Mouse (Mus musculus) CH12.LX (cell line): ENCODE measurements around the gene Mast3. TPM values are rescaled to one million over a fixed set of nuclear protein-coding genes. Genes with fewer than 3 reads are reported as not detected.
A peak's percentile ranks its signal among the peaks of the same experiment; 100 is the strongest.

Experiments used
- DNase-seq: peaks from one replicate; pipeline ENCODE4 v3.0.0-alpha.2; 2013; ENCODE audit errors: extremely low read depth
- H3K27ac ChIP-seq: 2 replicates; pipeline ENCODE4 v1.5.1; 2012; ENCODE audit warnings: low read depth, mild to moderate bottlenecking, control low read depth, moderate library complexity; ENCODE audit not compliant: insufficient read depth
- H3K27me3 ChIP-seq: replicated peaks from 2 replicates; pipeline ENCODE3; 2012; ENCODE audit warnings: inconsistent platforms
- H3K36me3 ChIP-seq, 2 experiments: replicated peaks in 1 of 2; 2 replicates each; pipeline versions ENCODE3 to v1.6.1; 2012; ENCODE audit warnings: inconsistent platforms in 1 of 2, low read length in 1 of 2, mild to moderate bottlenecking in 1 of 2, mixed read lengths in 1 of 2, moderate library complexity in 1 of 2; ENCODE audit not compliant: control insufficient read depth in 1 of 2, insufficient read depth in 1 of 2
- H3K4me1 ChIP-seq, 2 experiments: 2 replicates each; pipeline ENCODE4 v1.6.1; 2012; ENCODE audit warnings: inconsistent platforms in 1 of 2, moderate library complexity in 1 of 2; ENCODE audit not compliant: insufficient read depth in 2 of 2, control insufficient read depth in 1 of 2
- H3K4me2 ChIP-seq: 2 replicates; pipeline ENCODE4 v1.6.1; 2012; ENCODE audit warnings: low read depth, mild to moderate bottlenecking, control low read depth; ENCODE audit not compliant: poor library complexity, insufficient read depth, severe bottlenecking
- H3K4me3 ChIP-seq, 3 experiments: fragments of 150-350 bp in 1 of 3; sonication (generic) in 1 of 3; replicated peaks in 1 of 3; 2 replicates each; pipeline versions ENCODE3 to v1.5.1; 2011 to 2012; ENCODE audit warnings: low read depth in 2 of 3, low read length in 2 of 3, mild to moderate bottlenecking in 2 of 3, moderate library complexity in 2 of 3, control low read depth in 1 of 3, improper control_type of control experiment in 1 of 3, inconsistent platforms in 1 of 3, mixed read lengths in 1 of 3; ENCODE audit not compliant: poor library complexity in 1 of 3
- H3K79me2 ChIP-seq: replicated peaks from 2 replicates; pipeline ENCODE4 v1.6.1; 2012; ENCODE audit warnings: mild to moderate bottlenecking, moderate library complexity; ENCODE audit not compliant: control insufficient read depth, poor library complexity, insufficient read depth, severe bottlenecking; ENCODE audit errors: extremely low read depth
- H3K9ac ChIP-seq: 2 replicates; pipeline ENCODE4 v1.6.1; 2012; ENCODE audit warnings: low read depth, mild to moderate bottlenecking, control low read depth, moderate library complexity; ENCODE audit not compliant: insufficient read depth
- H3K9me3 ChIP-seq: replicated peaks from 2 replicates; pipeline ENCODE3; 2012; ENCODE audit warnings: low read length, inconsistent platforms, mixed read lengths
- BHLHE40 ChIP-seq: IDR thresholded peaks from 2 replicates; pipeline ENCODE4 v1.6.1; 2011; ENCODE audit warnings: mild to moderate bottlenecking, low read depth, low read length, improper control_type of control experiment
- CHD1 ChIP-seq: IDR thresholded peaks from 2 replicates; pipeline ENCODE4 v1.6.1; 2012; ENCODE audit warnings: low read depth, low read length, improper control_type of control experiment, inconsistent platforms
- CHD2 ChIP-seq: IDR thresholded peaks from 2 replicates; pipeline ENCODE4 v1.6.1; 2011; ENCODE audit warnings: low read length, improper control_type of control experiment
- CTCF ChIP-seq, 2 experiments: IDR thresholded peaks in 1 of 2; conservative IDR thresholded peaks in 1 of 2; 2 replicates each; pipeline ENCODE4 v1.5.1; 2011 to 2012; ENCODE audit warnings: low read depth in 2 of 2, low read length in 2 of 2, improper control_type of control experiment in 1 of 2, inconsistent platforms in 1 of 2, mild to moderate bottlenecking in 1 of 2, moderate library complexity in 1 of 2
- ELF1 ChIP-seq: IDR thresholded peaks from 2 replicates; pipeline ENCODE4 v1.6.1; 2014; ENCODE audit warnings: low read depth, mild to moderate bottlenecking, inconsistent platforms, low read length, improper control_type of control experiment
- ETS1 ChIP-seq: conservative IDR thresholded peaks from 2 replicates; pipeline ENCODE4 v1.6.1; 2012; ENCODE audit warnings: low read depth, mild to moderate bottlenecking, inconsistent platforms, low read length, improper control_type of control experiment, moderate library complexity
- GABPA ChIP-seq: IDR thresholded peaks from 2 replicates; pipeline ENCODE4 v1.6.1; 2012; ENCODE audit warnings: low read depth, low read length, improper control_type of control experiment, inconsistent platforms; ENCODE audit not compliant: insufficient replicate concordance
- HCFC1 ChIP-seq: IDR thresholded peaks from 2 replicates; pipeline ENCODE4 v1.6.1; 2012; ENCODE audit warnings: low read depth, mild to moderate bottlenecking, inconsistent platforms, low read length, improper control_type of control experiment
- IRF4 ChIP-seq: IDR thresholded peaks from 2 replicates; pipeline ENCODE4 v1.6.1; 2014; ENCODE audit warnings: low read depth, mild to moderate bottlenecking, inconsistent platforms, low read length, improper control_type of control experiment
- JUN ChIP-seq: IDR thresholded peaks from 2 replicates; pipeline ENCODE4 v1.6.1; 2011; ENCODE audit warnings: low read depth, mild to moderate bottlenecking, low read length, improper control_type of control experiment, moderate library complexity; ENCODE audit not compliant: insufficient read depth
- JUND ChIP-seq: conservative IDR thresholded peaks from 2 replicates; pipeline ENCODE4 v1.6.1; 2011; ENCODE audit warnings: low read depth, low read length, improper control_type of control experiment
- MAFK ChIP-seq: IDR thresholded peaks from 2 replicates; pipeline ENCODE4 v1.6.1; 2011; ENCODE audit warnings: low read length, improper control_type of control experiment; ENCODE audit not compliant: insufficient replicate concordance
- MAX ChIP-seq: IDR thresholded peaks from 2 replicates; pipeline ENCODE4 v1.6.1; 2011; ENCODE audit warnings: low read length, improper control_type of control experiment
- MEF2A ChIP-seq: IDR thresholded peaks from 2 replicates; pipeline ENCODE4 v1.6.1; 2014; ENCODE audit warnings: low read depth, mild to moderate bottlenecking, inconsistent platforms, low read length, improper control_type of control experiment, borderline replicate concordance
- MXI1 ChIP-seq: IDR thresholded peaks from 2 replicates; pipeline ENCODE4 v1.6.1; 2011; ENCODE audit warnings: mild to moderate bottlenecking, low read depth, low read length, improper control_type of control experiment
- MYC ChIP-seq: IDR thresholded peaks from 2 replicates; pipeline ENCODE4 v1.6.1; 2011; ENCODE audit warnings: low read depth, mild to moderate bottlenecking, improper control_type of control experiment, low read length
- NELFE ChIP-seq: IDR thresholded peaks from 2 replicates; pipeline ENCODE4 v1.6.1; 2011; ENCODE audit warnings: low read depth, low read length, improper control_type of control experiment
- NRF1 ChIP-seq: IDR thresholded peaks from 2 replicates; pipeline ENCODE4 v1.6.1; 2014; ENCODE audit warnings: low read depth, mild to moderate bottlenecking, inconsistent platforms, low read length, improper control_type of control experiment, moderate library complexity
- PAX5 ChIP-seq: IDR thresholded peaks from 2 replicates; pipeline ENCODE4 v1.6.1; 2012; ENCODE audit warnings: low read length, inconsistent platforms, mixed read lengths
- POLR2AphosphoS2 ChIP-seq: IDR thresholded peaks from 2 replicates; pipeline ENCODE4 v1.6.1; 2011; ENCODE audit warnings: low read depth, low read length, improper control_type of control experiment
- RAD21 ChIP-seq: IDR thresholded peaks from 2 replicates; pipeline ENCODE4 v1.6.1; 2011; ENCODE audit warnings: low read depth, mild to moderate bottlenecking, low read length, improper control_type of control experiment, moderate library complexity
- SIN3A ChIP-seq: IDR thresholded peaks from 2 replicates; pipeline ENCODE4 v1.6.1; 2012; ENCODE audit warnings: low read length, improper control_type of control experiment, inconsistent platforms
- TBP ChIP-seq: conservative IDR thresholded peaks from 2 replicates; pipeline ENCODE4 v1.6.1; 2011; ENCODE audit warnings: low read depth, low read length, improper control_type of control experiment
- UBTF ChIP-seq: IDR thresholded peaks from 2 replicates; pipeline ENCODE4 v1.6.1; 2012; ENCODE audit warnings: low read depth, mild to moderate bottlenecking, inconsistent platforms, low read length, improper control_type of control experiment, moderate library complexity
- USF2 ChIP-seq: conservative IDR thresholded peaks from 2 replicates; pipeline ENCODE4 v1.6.1; 2011; ENCODE audit warnings: low read depth, low read length, improper control_type of control experiment
- ZC3H11A ChIP-seq: IDR thresholded peaks from 2 replicates; pipeline ENCODE4 v1.6.1; 2012; ENCODE audit warnings: low read depth, mild to moderate bottlenecking, inconsistent platforms, low read length, improper control_type of control experiment
- ZKSCAN1 ChIP-seq: IDR thresholded peaks from 2 replicates; pipeline ENCODE4 v1.6.1; 2012; ENCODE audit warnings: low read depth, inconsistent platforms, low read length, improper control_type of control experiment, borderline replicate concordance
- ZMIZ1 ChIP-seq: IDR thresholded peaks from 2 replicates; pipeline ENCODE4 v1.6.1; 2012; ENCODE audit warnings: low read depth, mild to moderate bottlenecking, inconsistent platforms, low read length, improper control_type of control experiment
- ZNF384 ChIP-seq: IDR thresholded peaks from 2 replicates; pipeline ENCODE4 v1.6.1; 2012; ENCODE audit warnings: low read depth, low read length, improper control_type of control experiment, inconsistent platforms
- dilution Hi-C: fragments of 300-500 bp; cut with MboI; formaldehyde crosslinking; loops from 2 replicates; pipeline ENCODE4 v1.14.3; 2020; ENCODE audit warnings: low sequenced_read_pairs; ENCODE audit not compliant: extremely low pct_unique_long_range_greater_than_20kb, extremely low pct_ligation_motif_present
- in situ Hi-C: fragments of 300-500 bp; cut with MboI; formaldehyde crosslinking; loops from 3 replicates; pipeline ENCODE4 v1.14.3; 2019; ENCODE audit warnings: low sequenced_read_pairs, low pct_ligation_motif_present, low pct_unique_long_range_greater_than_20kb, mixed read lengths
- polyA plus RNA-seq: library from polyadenylated mRNA; unstranded; fragments of >175 nt; gene quantifications from 2 replicates; pipeline ENCODE4 v1.2.1, GENCODE M21; 2012; ENCODE audit warnings: low read depth; ENCODE audit not compliant: insufficient read length
- total RNA-seq, 2 experiments: library from RNA; depleted of rRNA; stranded (reverse); fragments of 300-350 nt in 1 of 2; fragments of >200 nt in 1 of 2; gene quantifications; 2 replicates each; pipeline ENCODE4 v1.2.3; 2012 to 2014

Gene Mast3
- total and polyA plus RNA-seq, 3 experiments, result 7.0 to 23.4 (median 11.6) TPM

DNA sequence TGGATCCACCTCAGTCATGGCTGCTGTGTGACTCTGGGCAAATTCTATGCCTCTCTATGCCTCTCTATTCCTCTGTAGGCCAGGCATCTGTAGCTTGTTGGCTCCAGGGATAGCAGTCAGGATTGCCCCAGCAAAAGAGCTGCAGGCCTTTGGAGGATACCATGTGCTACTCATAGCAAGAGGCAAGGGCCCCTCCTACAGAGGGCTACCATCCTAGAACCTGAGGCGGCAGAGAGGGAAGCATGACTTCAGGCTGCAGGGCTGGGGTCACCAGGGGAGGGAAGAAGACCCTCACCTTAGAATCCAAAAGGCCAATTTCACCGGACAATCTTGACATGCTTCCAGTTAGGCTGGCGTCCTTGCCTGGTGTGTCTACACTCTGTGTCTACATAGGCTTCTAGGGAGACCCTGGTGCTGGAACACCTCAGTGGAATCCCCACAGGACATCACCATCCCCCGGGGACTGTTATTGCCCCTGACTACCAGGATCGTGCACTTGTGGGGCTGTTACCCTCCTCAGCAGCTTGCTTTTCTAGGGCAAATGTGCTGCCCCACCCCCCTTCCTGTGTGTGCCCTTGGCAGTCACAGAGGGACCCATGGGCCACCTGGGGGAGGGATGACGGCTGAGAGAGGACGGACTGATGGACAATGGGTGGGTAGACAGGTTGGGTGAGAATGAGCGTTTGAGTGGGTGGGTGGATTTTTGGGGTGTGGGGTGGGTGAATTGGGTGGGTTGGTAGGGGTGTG lies 4.3 kb upstream of the Mast3 start:
- TF ChIP-seq GABPA, result no peak
- peak; percentile 6; the same call in 1 of the 2 replicates for TF ChIP-seq IRF4
- no peak for TF ChIP-seq ELF1
- TF ChIP-seq CHD2, result peak; percentile 46; the same call in 1 of the 2 replicates
- peak; percentile 27; the same call in 1 of the 2 replicates for TF ChIP-seq ZMIZ1
- 0 out of 2 replicates have a peak, but pooled peaks have one; percentile 75 for TF ChIP-seq CHD1
- no peak for TF ChIP-seq JUN
- TF ChIP-seq MAX, result peak; percentile 68; the same call in 1 of the 2 replicates
- no peak for TF ChIP-seq JUND
- TF ChIP-seq TBP, result no peak
- peak; percentile 45; the same call in 1 of the 2 replicates for TF ChIP-seq MYC
- 0 out of 2 replicates have a peak, but pooled peaks have one; percentile 24 for TF ChIP-seq UBTF
- peak; percentile 14; the same call in 1 of the 2 replicates for TF ChIP-seq BHLHE40
- TF ChIP-seq MXI1, result peak; percentile 63
- TF ChIP-seq PAX5, result no peak
- peaks cover 7% of the 10 kb centered on the region; the same call in 1 of the 2 replicates for H3K79me2 ChIP-seq
- dilution Hi-C loops (no loop called here), in situ Hi-C loops (no loop called here)
- H3K9me3 ChIP-seq, result no peaks in the 10 kb centered on the region
- H3K36me3 ChIP-seq, result peaks cover 27 to 38% of the 10 kb centered on the region in 2 experiments
- DNase-seq, result no peak
- peaks cover 30 to 62% of the 10 kb centered on the region in 2 experiments for H3K4me1 ChIP-seq
- peak overlapping the region; percentile 79 for H3K4me2 ChIP-seq
- no peaks in the 10 kb centered on the region for H3K27me3 ChIP-seq
- H3K9ac ChIP-seq, result peak overlapping the region; percentile 46
- peak overlapping the region; percentile 77 for H3K27ac ChIP-seq
- peak overlapping the region; percentile 62 to 65 (median 63) for H3K4me3 ChIP-seq

DNA sequence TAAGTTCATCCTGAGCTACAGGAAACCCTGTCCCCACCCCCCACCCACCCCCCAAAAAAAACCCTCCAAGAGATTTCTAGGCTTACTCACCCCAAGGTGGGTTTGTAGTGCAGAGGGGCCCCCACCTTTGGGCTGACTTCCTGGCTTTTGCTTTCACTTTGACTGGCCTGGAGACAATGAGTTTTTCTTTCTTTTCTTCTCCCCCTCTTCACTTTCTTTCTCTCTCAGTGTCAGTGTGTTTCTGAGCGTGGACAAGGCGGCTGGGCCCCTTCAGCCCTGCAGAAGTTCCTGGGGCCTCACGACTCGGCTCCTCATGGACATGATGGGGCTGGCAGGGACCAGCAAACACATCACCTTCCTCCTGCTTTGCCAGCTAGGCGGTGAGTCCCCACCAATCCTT lies 3.4 kb upstream of the Mast3 start, which contains the start of gene Il12rb1:
Il12rb1 (plus strand) TSS at position 211 of the 400 bp plus-strand sequence.
- peak; percentile 50 for DNase-seq
- Histone ChIP-seq H3K4me1 (peaks cover 30 to 70% of the 10 kb centered on the region in 2 experiments), H3K9ac (peak within 1 kb of the TSS; percentile 46), H3K27ac (peak within 1 kb of the TSS; percentile 87), H3K27me3 (no peaks in the 10 kb centered on the region), H3K4me2 (peak within 1 kb of the TSS; percentile 79), H3K36me3 (peaks cover 19 to 29% of the 10 kb centered on the region in 2 experiments), H3K79me2 (peaks cover 7% of the 10 kb centered on the region; the same call in 1 of the 2 replicates), H3K9me3 (no peaks in the 10 kb centered on the region), H3K4me3 (peak within 1 kb of the TSS; percentile 62 to 65 (median 63))
- in situ Hi-C loops, result no loop called here
- dilution Hi-C loops, result no loop called here
- TF ChIP-seq POLR2AphosphoS2 (no peak), ZNF384 (no peak; the same call in 1 of the 2 replicates), NELFE (no peak), RAD21 (no peak), ZKSCAN1 (no peak), ETS1 (peak; percentile 80), ZMIZ1 (no peak), NRF1 (no peak), ZC3H11A (no peak), MAFK (0 out of 2 replicates have a peak, but pooled peaks have one; percentile 16), SIN3A (peak; percentile 57; the same call in 1 of the 2 replicates), CTCF (conservative IDR thresholded peaks at IDR 0.05 in 1 of 2, IDR thresholded peaks at IDR 0.05 in 1 of 2; ENCODE audit: low read depth in 2 of 2, low read length in 2 of 2) (no peak), MXI1 (no peak), USF2 (no peak), MYC (peak; percentile 37; the same call in 1 of the 2 replicates), HCFC1 (no peak), CHD1 (no peak), MEF2A (peak; percentile 47; the same call in 1 of the 2 replicates), JUN (no peak), UBTF (no peak), GABPA (no peak), PAX5 (no peak)
